Mouse (Mus musculus): ENCODE results near the gene P3h3. TPM values are rescaled to one million over a fixed set of nuclear protein-coding genes. Genes with fewer than 3 reads are reported as not detected.

Gene P3h3
- polyA plus RNA-seq, 1 experiment = 26.8 TPM

- H3K27me3 ChIP-seq (ENCODE audit: control insufficient read depth, insufficient read depth, low read length) = no peaks in the 10 kb centered on the region
- DNase-seq = no peak
- peaks cover 22% of the 10 kb centered on the region for H3K4me1 ChIP-seq (replicated peaks; ENCODE audit: control insufficient read depth, insufficient read depth, low read length)
- H3K4me3 ChIP-seq (ENCODE audit: control insufficient read depth, insufficient read depth, low read length) = no peak overlapping the region
- WGBS = 67% methylated on average over 3 of the region's 3 CpGs
- H3K36me3 ChIP-seq (ENCODE audit: control insufficient read depth, insufficient read depth, low read length) = peaks cover 99% of the 10 kb centered on the region
- no peak overlapping the region for H3K27ac ChIP-seq (ENCODE audit: control insufficient read depth, insufficient read depth, low read length)
- TF ChIP-seq CTCF (IDR thresholded peaks at IDR 0.05; ENCODE audit: borderline replicate concordance, control insufficient read depth, extremely low read depth, insufficient read depth, low read length, poor library complexity) (no peak), POLR2A (IDR thresholded peaks at IDR 0.05; ENCODE audit: control insufficient read depth, extremely low read depth, insufficient read depth, low read length, poor library complexity) (no peak)
Measured at GRCm38 (mm10) chr6:124874348-124874747, 16.8 kb upstream of the P3h3 start.

- Histone ChIP-seq H3K4me3 (ENCODE audit: control insufficient read depth, insufficient read depth, low read length) (no peak overlapping the region), H3K4me1 (replicated peaks; ENCODE audit: control insufficient read depth, insufficient read depth, low read length) (peaks cover 40% of the 10 kb centered on the region), H3K27ac (ENCODE audit: control insufficient read depth, insufficient read depth, low read length) (no peak overlapping the region), H3K36me3 (ENCODE audit: control insufficient read depth, insufficient read depth, low read length) (peaks cover 62% of the 10 kb centered on the region), H3K27me3 (ENCODE audit: control insufficient read depth, insufficient read depth, low read length) (no peaks in the 10 kb centered on the region)
- DNase-seq = no peak
- no peak for TF ChIP-seq CTCF (IDR thresholded peaks at IDR 0.05; ENCODE audit: borderline replicate concordance, control insufficient read depth, extremely low read depth, insufficient read depth, low read length, poor library complexity)
- TF ChIP-seq POLR2A (IDR thresholded peaks at IDR 0.05; ENCODE audit: control insufficient read depth, extremely low read depth, insufficient read depth, low read length, poor library complexity) = no peak
- 88% methylated on average over 7 of the region's 7 CpGs for WGBS
Measured at GRCm38 (mm10) chr6:124866560-124866959, 9.0 kb upstream of the P3h3 start.

- no peak for DNase-seq
- Histone ChIP-seq H3K36me3 (ENCODE audit: control insufficient read depth, insufficient read depth, low read length) (peaks cover 55% of the 10 kb centered on the region), H3K27me3 (ENCODE audit: control insufficient read depth, insufficient read depth, low read length) (no peaks in the 10 kb centered on the region), H3K4me3 (ENCODE audit: control insufficient read depth, insufficient read depth, low read length) (no peak overlapping the region), H3K4me1 (replicated peaks; ENCODE audit: control insufficient read depth, insufficient read depth, low read length) (peaks cover 47% of the 10 kb centered on the region), H3K27ac (ENCODE audit: control insufficient read depth, insufficient read depth, low read length) (peak overlapping the region; percentile 13; the same call in 1 of the 2 replicates)
- 93% methylated on average over 18 of the region's 18 CpGs for WGBS
- TF ChIP-seq CTCF (IDR thresholded peaks at IDR 0.05; ENCODE audit: borderline replicate concordance, control insufficient read depth, extremely low read depth, insufficient read depth, low read length, poor library complexity) = no peak
- no peak for TF ChIP-seq POLR2A (IDR thresholded peaks at IDR 0.05; ENCODE audit: control insufficient read depth, extremely low read depth, insufficient read depth, low read length, poor library complexity)
Measured at GRCm38 (mm10) chr6:124865766-124866362, 8.3 kb upstream of the P3h3 start.

- 2% methylated on average over 43 of the region's 43 CpGs for WGBS
- peak within 1 kb of the TSS; percentile 69 for H3K4me3 ChIP-seq (ENCODE audit: control insufficient read depth, insufficient read depth, low read length)
- TF ChIP-seq POLR2A (IDR thresholded peaks at IDR 0.05; ENCODE audit: control insufficient read depth, extremely low read depth, insufficient read depth, low read length, poor library complexity) = 0 out of 2 replicates have a peak, but pooled peaks have one; percentile 11
- TF ChIP-seq CTCF (IDR thresholded peaks at IDR 0.05; ENCODE audit: borderline replicate concordance, control insufficient read depth, extremely low read depth, insufficient read depth, low read length, poor library complexity) = no peak
- H3K27ac ChIP-seq (ENCODE audit: control insufficient read depth, insufficient read depth, low read length) = peak within 1 kb of the TSS; percentile 98
- H3K4me1 ChIP-seq (replicated peaks; ENCODE audit: control insufficient read depth, insufficient read depth, low read length) = peaks cover 60% of the 10 kb centered on the region
- no peaks in the 10 kb centered on the region for H3K27me3 ChIP-seq (ENCODE audit: control insufficient read depth, insufficient read depth, low read length)
- DNase-seq = peak; percentile 71
- peaks cover 35% of the 10 kb centered on the region for H3K36me3 ChIP-seq (ENCODE audit: control insufficient read depth, insufficient read depth, low read length)
Measured at GRCm38 (mm10) chr6:124863658-124864298, 6.2 kb upstream of the P3h3 start, which contains the start of gene Gpr162. Gene Gpr162 (minus strand): TSS chr6:124863983.

GRCm38 (mm10) chr6:124863125-124863657, 5.6 kb upstream of the P3h3 start:
- Histone ChIP-seq H3K4me1 (replicated peaks; ENCODE audit: control insufficient read depth, insufficient read depth, low read length) (peaks cover 60% of the 10 kb centered on the region), H3K27ac (ENCODE audit: control insufficient read depth, insufficient read depth, low read length) (peak overlapping the region; percentile 98), H3K36me3 (ENCODE audit: control insufficient read depth, insufficient read depth, low read length) (peaks cover 29% of the 10 kb centered on the region), H3K27me3 (ENCODE audit: control insufficient read depth, insufficient read depth, low read length) (no peaks in the 10 kb centered on the region), H3K4me3 (ENCODE audit: control insufficient read depth, insufficient read depth, low read length) (peak overlapping the region; percentile 69)
- TF ChIP-seq CTCF (IDR thresholded peaks at IDR 0.05; ENCODE audit: borderline replicate concordance, control insufficient read depth, extremely low read depth, insufficient read depth, low read length, poor library complexity) = no peak
- peak; percentile 45; the same call in 1 of the 2 replicates for TF ChIP-seq POLR2A (IDR thresholded peaks at IDR 0.05; ENCODE audit: control insufficient read depth, extremely low read depth, insufficient read depth, low read length, poor library complexity)
- peak; percentile 82 for DNase-seq
- under 1% methylated on average over 9 of the region's 16 CpGs for WGBS

- WGBS = 16% methylated on average over 8 of the region's 8 CpGs
- Histone ChIP-seq H3K27me3 (ENCODE audit: control insufficient read depth, insufficient read depth, low read length) (no peaks in the 10 kb centered on the region), H3K4me1 (replicated peaks; ENCODE audit: control insufficient read depth, insufficient read depth, low read length) (peaks cover 61% of the 10 kb centered on the region), H3K36me3 (ENCODE audit: control insufficient read depth, insufficient read depth, low read length) (peaks cover 23% of the 10 kb centered on the region), H3K4me3 (ENCODE audit: control insufficient read depth, insufficient read depth, low read length) (peak overlapping the region; percentile 69), H3K27ac (ENCODE audit: control insufficient read depth, insufficient read depth, low read length) (peak overlapping the region; percentile 98)
- TF ChIP-seq CTCF (IDR thresholded peaks at IDR 0.05; ENCODE audit: borderline replicate concordance, control insufficient read depth, extremely low read depth, insufficient read depth, low read length, poor library complexity) (no peak), POLR2A (IDR thresholded peaks at IDR 0.05; ENCODE audit: control insufficient read depth, extremely low read depth, insufficient read depth, low read length, poor library complexity) (no peak)
- no peak for DNase-seq
Measured at GRCm38 (mm10) chr6:124862406-124863124, 5.0 kb upstream of the P3h3 start.
